Mouse (Mus musculus): Measurements from ENCODE around the gene Trpm3.

GRCm38 (mm10) chr19:22189716-22190115 is 50.9 kb downstream of the Trpm3 start:
- TF ChIP-seq POLR2A (IDR thresholded peaks at IDR 0.05; ENCODE audit: extremely low read depth, insufficient read depth, low read length) (no peak), CTCF (IDR thresholded peaks at IDR 0.05; ENCODE audit: low read depth, low read length) (no peak)

All from liver, adult 2 months (tissue).